In genomic region chr16:74274596-74274995, GRCm38 (mm10) we compare ENCODE assay signal across 15 mouse cellular contexts.
"Had no signal": no experiment of that assay in that cellular context is flagged by ENCODE, and none has a peak within 500 bp of the region (broad histone marks: within the 10 kb centered on the region; RNA-seq: fewer than 3 reads in every experiment).

No protein-coding gene starts in this region.

- H3K9me3 ChIP-seq: neural tube, embryonic 15.5 days; stomach, embryonic 15.5 days had no signal

- H3K9ac ChIP-seq: neural tube, embryonic 15.5 days; stomach, embryonic 15.5 days had no signal

- H3K27me3 ChIP-seq: neural tube, embryonic 15.5 days; stomach, embryonic 15.5 days had no signal

- H3K36me3 ChIP-seq: neural tube, embryonic 15.5 days; stomach, embryonic 15.5 days had no signal

- H3K4me2 ChIP-seq: neural tube, embryonic 15.5 days; stomach, embryonic 15.5 days had no signal

- H3K4me1 ChIP-seq: neural tube, embryonic 15.5 days; stomach, embryonic 15.5 days had no signal

- H3K4me3 ChIP-seq: neural tube, embryonic 15.5 days; stomach, embryonic 15.5 days had no signal

- DNase-seq: retina, postnatal 1 day; right cerebral cortex, adult 18-20 months; right cerebral cortex, postnatal 14 days; right cerebral cortex, postnatal 25 days; right cerebral cortex, postnatal 4 days; spleen, adult 18-20 months; thymus, adult 18-20 months; thymus, adult 2 months; thymus, postnatal 14 days; thymus, postnatal 25 days; thymus, postnatal 36 days; thymus, postnatal 4 days had no signal

- H3K27ac ChIP-seq: neural tube, embryonic 15.5 days; stomach, embryonic 15.5 days; stomach, postnatal 0 days had no signal
